Mouse (Mus musculus) B cell, adult 62 days (primary cell): ENCODE measurements around the gene Ppip5k2. TPM values are rescaled to one million over a fixed set of nuclear protein-coding genes. Genes with fewer than 3 reads are reported as not detected.

Experiments used
- total RNA-seq: library from RNA; stranded (reverse); gene quantifications from 4 replicates; pipeline ENCODE4 v1.2.4, GENCODE M21; 2023

Ppip5k2 gene
- total RNA-seq, result 51.5 to 60.3 TPM (median 57.8 TPM) in 4 replicates

GRCm38 (mm10) chr1:97769904-97770753 lies at the start of gene Ppip5k2, which contains the start of gene Gin1:
TSS of gene Ppip5k2 (minus strand) at chr1:97770411.
TSS of gene Gin1 (plus strand) at chr1:97770172.

GRCm38 (mm10) chr1:97661406-97662241 lies 108.6 kb downstream of the Ppip5k2 start, which contains the start of gene D1Ertd622e:
TSS of gene D1Ertd622e (minus strand) at chr1:97662074.

Other genes starting within 250 kb of the Ppip5k2 start
- gene D1Ertd622e, start 108.3 kb downstream of the Ppip5k2 start, total RNA-seq, result 71.5 to 84.8 TPM (median 78.3 TPM) in 4 replicates
- 6.6 to 10.9 TPM (median 9.9 TPM) in 4 replicates for gene Gin1, start 239 bp downstream of the Ppip5k2 start, total RNA-seq